Mouse (Mus musculus) thymus, adult 2 months (tissue): ENCODE measurements around the gene Rps9.

Source experiments
- CTCF ChIP-seq: fragments of 200-500 bp; IDR thresholded peaks from 2 replicates; pipeline ENCODE4 v1.5.1; 2012; ENCODE audit warnings: mild to moderate bottlenecking, control low read depth, low read length, moderate library complexity, borderline replicate concordance; ENCODE audit not compliant: control insufficient read depth, poor library complexity, insufficient read depth; ENCODE audit errors: extremely low read depth
- POLR2A ChIP-seq: fragments of 200-500 bp; IDR thresholded peaks from 2 replicates; pipeline ENCODE4 v1.6.1; 2012; ENCODE audit warnings: mild to moderate bottlenecking, low read length, control low read depth, moderate library complexity; ENCODE audit not compliant: control insufficient read depth, poor library complexity, insufficient read depth; ENCODE audit errors: extremely low read depth

- TF ChIP-seq CTCF = peak; percentile 33; the same call in 1 of the 2 replicates
- peak; percentile 70 for TF ChIP-seq POLR2A
Measured at GRCm38 (mm10) chr7:3665215-3666114, 38.3 kb upstream of the Rps9 start, which contains the start of gene Leng1.
